Mouse (Mus musculus): ENCODE measurements at regions not wholly inside any gene's neighbourhood (a gene's known extent, or its start where the extent isn't known, plus 50 kb on each side); places are given as distances from the start of the nearest gene placed in this dataset.

DNA sequence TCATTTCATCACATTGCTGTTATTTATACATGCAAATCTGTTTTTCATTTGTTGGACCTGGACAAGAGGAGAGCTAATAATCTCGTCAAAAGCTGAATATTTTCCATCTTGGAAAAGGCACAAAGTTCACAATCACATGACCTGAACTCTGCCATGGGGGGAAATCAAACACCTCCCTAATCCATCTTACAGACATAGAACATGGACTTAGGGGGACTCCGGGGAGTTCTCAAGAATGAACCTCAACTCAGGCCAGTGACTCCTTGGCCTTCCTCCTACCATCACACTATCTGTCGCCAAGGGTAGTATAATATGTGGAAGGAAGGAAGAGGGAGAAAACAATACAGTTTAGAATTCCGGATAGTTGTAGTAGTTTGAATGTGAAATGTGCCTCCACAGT lies 602.1 kb downstream of the Ebf1 start:
- no peak for DNase-seq (ENCODE audit: low spot score)
- 90% methylated on average over 4 of the region's 4 CpGs for WGBS
- H3K9me3 ChIP-seq (ENCODE audit: control insufficient read depth, low read length) = no peaks in the 10 kb centered on the region
- no peaks in the 10 kb centered on the region for H3K4me1 ChIP-seq (replicated peaks; ENCODE audit: control insufficient read depth, insufficient read depth, low read length)
- H3K4me3 ChIP-seq (replicated peaks; ENCODE audit: low read length) = no peak overlapping the region
- H3K36me3 ChIP-seq (replicated peaks; ENCODE audit: control insufficient read depth, insufficient read depth) = no peaks in the 10 kb centered on the region
- no peaks in the 10 kb centered on the region for H3K27me3 ChIP-seq (ENCODE audit: control insufficient read depth, insufficient read depth, low read length)
- no peak overlapping the region for H3K9ac ChIP-seq
- no peak overlapping the region for H3K4me2 ChIP-seq (replicated peaks)
- no peak for ATAC-seq (ENCODE audit: low FRiP score)
- no peak overlapping the region for H3K27ac ChIP-seq

DNA sequence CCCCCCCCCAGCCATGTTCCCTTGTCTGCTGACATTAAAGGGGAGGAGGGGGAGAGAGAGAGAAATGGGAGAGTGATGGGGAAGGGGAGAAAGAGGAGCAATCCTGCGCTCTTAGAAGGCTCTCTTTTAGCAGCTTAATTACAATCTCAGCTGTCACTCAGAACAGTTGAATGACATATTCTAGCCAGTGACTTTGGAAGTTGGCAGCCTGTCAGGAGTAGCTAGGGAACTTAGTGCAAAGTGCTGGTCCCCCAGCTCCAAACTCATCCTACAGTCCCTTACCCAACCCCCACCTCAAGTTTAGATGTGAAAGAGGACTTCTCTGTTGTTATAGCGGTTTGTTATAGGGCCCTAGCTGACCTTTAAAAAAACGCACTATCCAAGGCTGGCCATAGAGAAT lies 604.9 kb downstream of the Ebf1 start:
- H3K27ac ChIP-seq = no peak overlapping the region
- WGBS = 61% methylated on average over 3 of the region's 3 CpGs
- ATAC-seq (ENCODE audit: low FRiP score) (no peak), DNase-seq (ENCODE audit: low spot score) (no peak)
- no peaks in the 10 kb centered on the region for H3K36me3 ChIP-seq (replicated peaks; ENCODE audit: control insufficient read depth, insufficient read depth)
- no peaks in the 10 kb centered on the region for H3K27me3 ChIP-seq (ENCODE audit: control insufficient read depth, insufficient read depth, low read length)
- no peak overlapping the region for H3K4me3 ChIP-seq (replicated peaks; ENCODE audit: low read length)
- no peak overlapping the region for H3K4me2 ChIP-seq (replicated peaks)
- no peak overlapping the region for H3K9ac ChIP-seq
- no peaks in the 10 kb centered on the region for H3K4me1 ChIP-seq (replicated peaks; ENCODE audit: control insufficient read depth, insufficient read depth, low read length)
- no peaks in the 10 kb centered on the region for H3K9me3 ChIP-seq (ENCODE audit: control insufficient read depth, low read length)

DNA sequence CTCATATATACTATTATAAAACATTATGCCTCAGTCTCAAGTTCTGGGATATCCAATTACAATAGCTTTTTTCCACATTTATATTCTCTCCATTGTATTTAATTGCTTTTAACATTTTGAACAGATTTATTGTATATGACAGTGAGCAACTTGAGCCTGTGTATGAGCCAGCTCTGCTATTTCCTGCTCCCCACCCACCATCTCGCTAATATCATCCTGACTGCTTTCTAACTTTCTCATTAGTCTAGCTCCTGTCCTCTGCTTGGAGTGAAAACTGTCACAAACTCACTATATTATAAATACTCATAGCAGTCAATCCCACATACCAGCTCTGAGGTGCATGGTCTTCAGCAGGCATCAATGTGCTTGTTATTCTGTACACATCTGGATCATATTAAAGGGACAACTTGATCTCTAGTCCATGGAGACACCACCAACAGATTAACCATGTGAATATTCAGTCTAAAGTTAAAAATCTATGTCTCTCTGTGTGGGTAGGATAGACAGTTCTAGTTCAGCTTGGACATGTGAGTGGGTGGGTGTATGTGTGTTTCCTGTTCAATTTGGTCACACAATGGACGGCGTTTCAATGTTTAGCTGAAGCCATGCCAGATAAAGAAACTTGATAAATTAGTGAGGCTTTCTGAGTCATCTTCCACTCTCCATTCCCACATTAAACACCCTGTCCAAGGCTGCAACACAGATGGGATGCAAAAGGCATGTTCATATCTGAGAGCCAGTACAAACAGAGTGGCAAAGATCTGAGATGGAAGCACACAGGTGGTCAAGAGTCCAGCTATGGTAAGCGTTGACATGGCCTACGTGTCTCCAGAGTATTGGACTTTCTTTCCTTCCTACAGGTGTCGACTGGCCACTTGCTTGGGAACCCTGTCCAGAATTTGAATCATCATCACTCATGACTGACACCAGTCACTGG lies 616.1 kb upstream of the Clint1 start:
- ATAC-seq (ENCODE audit: low FRiP score) (no peak), DNase-seq (ENCODE audit: low spot score) (no peak)
- no peaks in the 10 kb centered on the region for H3K36me3 ChIP-seq (replicated peaks; ENCODE audit: control insufficient read depth, insufficient read depth)
- H3K9ac ChIP-seq = no peak overlapping the region
- H3K27me3 ChIP-seq (ENCODE audit: control insufficient read depth, insufficient read depth, low read length) = no peaks in the 10 kb centered on the region
- peaks cover 8% of the 10 kb centered on the region; the same call in 1 of the 2 replicates for H3K4me1 ChIP-seq (replicated peaks; ENCODE audit: control insufficient read depth, insufficient read depth, low read length)
- no peak overlapping the region for H3K27ac ChIP-seq
- 96% methylated on average over 6 of the region's 6 CpGs for WGBS
- no peak overlapping the region for H3K4me2 ChIP-seq (replicated peaks)
- no peaks in the 10 kb centered on the region for H3K9me3 ChIP-seq (ENCODE audit: control insufficient read depth, low read length)
- H3K4me3 ChIP-seq (replicated peaks; ENCODE audit: low read length) = no peak overlapping the region

DNA sequence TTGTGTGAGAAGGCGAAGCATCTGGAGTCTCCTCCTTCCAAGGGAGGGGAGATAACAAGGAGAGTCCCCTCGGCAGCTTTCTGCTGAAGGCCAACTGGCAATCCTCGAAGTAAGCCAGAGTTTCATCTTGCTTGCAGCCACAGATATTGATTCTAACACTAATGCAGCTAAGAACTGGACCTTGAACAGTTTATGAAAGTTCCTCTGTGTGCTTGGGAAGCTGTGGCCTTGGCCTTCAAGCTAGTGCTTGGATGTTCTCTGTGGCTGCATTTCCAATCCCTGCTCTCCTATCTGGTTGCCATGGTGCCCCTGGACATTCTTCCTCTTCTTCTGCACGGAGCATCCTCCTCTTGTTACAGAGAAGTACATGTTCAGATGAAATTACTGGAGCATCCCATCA lies 614.8 kb upstream of the Clint1 start:
- WGBS = 69% methylated on average over 4 of the region's 4 CpGs
- no peak for DNase-seq (ENCODE audit: low spot score)
- H3K27ac ChIP-seq = no peak overlapping the region

DNA sequence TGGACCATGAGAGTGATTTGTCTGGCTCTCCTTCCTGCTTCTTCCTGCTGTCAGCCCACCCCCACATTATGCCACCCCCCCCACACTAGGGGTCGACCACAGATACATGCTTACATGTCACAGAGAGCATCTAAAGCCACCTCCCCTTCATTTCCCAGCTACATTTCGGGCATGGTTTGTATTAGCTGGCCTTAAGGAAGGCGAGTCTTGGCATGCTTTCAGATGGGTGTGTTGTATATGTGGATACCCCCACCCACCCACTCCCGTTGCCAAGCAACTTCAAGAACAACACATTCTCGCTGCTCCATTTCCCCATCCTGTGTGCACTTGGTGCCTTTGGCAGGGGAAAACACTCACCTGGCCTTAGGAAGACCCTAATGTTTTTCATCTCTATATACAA lies 612.8 kb upstream of the Clint1 start:
- no peak overlapping the region for H3K9ac ChIP-seq
- DNase-seq (ENCODE audit: low spot score) (no peak), ATAC-seq (ENCODE audit: low FRiP score) (no peak)
- H3K4me3 ChIP-seq (replicated peaks; ENCODE audit: low read length) = no peak overlapping the region
- H3K4me1 ChIP-seq (replicated peaks; ENCODE audit: control insufficient read depth, insufficient read depth, low read length) = peaks cover 8% of the 10 kb centered on the region; the same call in 1 of the 2 replicates
- H3K27ac ChIP-seq = no peak overlapping the region
- no peak overlapping the region for H3K4me2 ChIP-seq (replicated peaks)
- 76% methylated on average over 5 of the region's 5 CpGs for WGBS
- H3K36me3 ChIP-seq (replicated peaks; ENCODE audit: control insufficient read depth, insufficient read depth) = no peaks in the 10 kb centered on the region
- H3K9me3 ChIP-seq (ENCODE audit: control insufficient read depth, low read length) = no peaks in the 10 kb centered on the region
- H3K27me3 ChIP-seq (ENCODE audit: control insufficient read depth, insufficient read depth, low read length) = no peaks in the 10 kb centered on the region

More for the DNA sequence above, 614.8 kb upstream of the Clint1 start:
- ATAC-seq (ENCODE audit: low FRiP score) = no peak
- no peak overlapping the region for H3K9ac ChIP-seq
- H3K4me2 ChIP-seq (replicated peaks) = no peak overlapping the region
- peaks cover 8% of the 10 kb centered on the region; the same call in 1 of the 2 replicates for H3K4me1 ChIP-seq (replicated peaks; ENCODE audit: control insufficient read depth, insufficient read depth, low read length)
- no peaks in the 10 kb centered on the region for H3K9me3 ChIP-seq (ENCODE audit: control insufficient read depth, low read length)
- H3K4me3 ChIP-seq (replicated peaks; ENCODE audit: low read length) = no peak overlapping the region
- H3K36me3 ChIP-seq (replicated peaks; ENCODE audit: control insufficient read depth, insufficient read depth) = no peaks in the 10 kb centered on the region
- H3K27me3 ChIP-seq (ENCODE audit: control insufficient read depth, insufficient read depth, low read length) = no peaks in the 10 kb centered on the region

DNA sequence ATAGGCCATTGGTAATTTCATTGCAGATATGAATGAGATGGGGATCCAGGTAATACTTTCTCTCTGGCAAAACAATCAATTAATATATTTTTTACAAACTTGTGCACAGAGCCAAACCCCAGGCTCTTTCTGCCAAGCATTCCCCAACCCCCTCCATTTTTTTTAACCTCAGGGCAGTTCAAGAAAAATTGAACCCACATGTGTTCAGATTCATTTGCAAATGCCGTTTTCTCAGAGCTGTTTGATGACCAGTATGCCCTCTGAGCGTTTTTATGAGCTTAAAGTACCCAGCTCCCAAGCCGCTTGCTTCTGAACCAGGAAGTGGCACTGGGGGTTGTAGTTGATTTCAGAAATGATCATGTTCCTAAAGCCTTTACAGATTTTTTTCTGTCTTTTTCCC lies 611.4 kb upstream of the Clint1 start:
- Histone ChIP-seq H3K27ac (no peak overlapping the region), H3K4me1 (replicated peaks; ENCODE audit: control insufficient read depth, insufficient read depth, low read length) (peaks cover 8% of the 10 kb centered on the region; the same call in 1 of the 2 replicates), H3K4me2 (replicated peaks) (no peak overlapping the region), H3K9ac (no peak overlapping the region), H3K36me3 (replicated peaks; ENCODE audit: control insufficient read depth, insufficient read depth) (no peaks in the 10 kb centered on the region), H3K27me3 (ENCODE audit: control insufficient read depth, insufficient read depth, low read length) (no peaks in the 10 kb centered on the region), H3K9me3 (ENCODE audit: control insufficient read depth, low read length) (no peaks in the 10 kb centered on the region), H3K4me3 (replicated peaks; ENCODE audit: low read length) (no peak overlapping the region)
- DNase-seq (ENCODE audit: low spot score) (no peak), ATAC-seq (ENCODE audit: low FRiP score) (no peak)
- 67% methylated on average over 3 of the region's 3 CpGs for WGBS

DNA sequence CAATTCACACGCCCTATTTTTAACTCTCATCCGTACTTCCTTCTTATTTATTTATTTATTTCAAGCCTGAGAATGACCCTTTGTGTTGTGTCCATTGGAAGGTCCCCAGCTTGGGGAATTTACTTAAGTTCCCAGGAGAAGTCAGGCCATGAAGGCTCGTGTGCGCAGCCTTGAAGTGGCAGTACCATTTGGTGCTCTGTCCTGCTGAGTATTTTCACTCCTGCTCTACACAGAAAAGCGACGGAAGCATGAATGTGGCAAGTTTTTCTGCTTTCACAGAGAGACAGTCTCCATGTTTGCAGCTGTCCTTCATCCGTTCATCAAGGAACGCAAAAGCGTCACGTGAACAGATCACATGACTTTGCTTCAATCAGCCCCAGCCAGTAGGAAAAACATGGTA lies 610.2 kb upstream of the Clint1 start:
- WGBS = 82% methylated on average over 10 of the region's 10 CpGs
- DNase-seq (ENCODE audit: low spot score) = no peak
- ATAC-seq (ENCODE audit: low FRiP score) = no peak
- no peaks in the 10 kb centered on the region for H3K27me3 ChIP-seq (ENCODE audit: control insufficient read depth, insufficient read depth, low read length)
- H3K4me3 ChIP-seq (replicated peaks; ENCODE audit: low read length) = no peak overlapping the region
- no peak overlapping the region for H3K9ac ChIP-seq
- H3K4me1 ChIP-seq (replicated peaks; ENCODE audit: control insufficient read depth, insufficient read depth, low read length) = peaks cover 8% of the 10 kb centered on the region; the same call in 1 of the 2 replicates
- no peak overlapping the region for H3K4me2 ChIP-seq (replicated peaks)
- no peaks in the 10 kb centered on the region for H3K9me3 ChIP-seq (ENCODE audit: control insufficient read depth, low read length)
- H3K27ac ChIP-seq = no peak overlapping the region
- H3K36me3 ChIP-seq (replicated peaks; ENCODE audit: control insufficient read depth, insufficient read depth) = no peaks in the 10 kb centered on the region

DNA sequence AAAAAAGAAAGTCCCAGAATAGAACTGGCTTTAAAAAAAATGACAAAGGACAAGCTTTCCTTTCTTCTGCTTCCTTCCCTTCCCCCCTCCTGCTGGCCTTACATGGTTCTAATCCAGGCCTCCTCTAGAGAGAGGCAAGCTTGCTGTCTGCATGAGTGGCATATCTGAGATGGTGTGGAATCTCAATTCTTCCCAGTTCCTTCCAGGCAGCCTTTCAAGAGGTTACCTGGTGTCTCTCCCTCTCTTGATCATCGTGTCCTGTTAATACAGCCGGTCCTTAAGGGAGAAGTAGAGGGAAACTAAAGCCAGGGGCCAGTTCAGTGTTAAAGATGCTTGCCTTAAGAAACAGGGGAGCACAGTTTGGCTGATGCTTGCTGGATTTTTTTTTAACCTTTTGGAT lies 607.1 kb upstream of the Clint1 start:
- H3K9me3 ChIP-seq (ENCODE audit: control insufficient read depth, low read length) = no peaks in the 10 kb centered on the region
- 83% methylated on average over 2 of the region's 2 CpGs for WGBS

DNA sequence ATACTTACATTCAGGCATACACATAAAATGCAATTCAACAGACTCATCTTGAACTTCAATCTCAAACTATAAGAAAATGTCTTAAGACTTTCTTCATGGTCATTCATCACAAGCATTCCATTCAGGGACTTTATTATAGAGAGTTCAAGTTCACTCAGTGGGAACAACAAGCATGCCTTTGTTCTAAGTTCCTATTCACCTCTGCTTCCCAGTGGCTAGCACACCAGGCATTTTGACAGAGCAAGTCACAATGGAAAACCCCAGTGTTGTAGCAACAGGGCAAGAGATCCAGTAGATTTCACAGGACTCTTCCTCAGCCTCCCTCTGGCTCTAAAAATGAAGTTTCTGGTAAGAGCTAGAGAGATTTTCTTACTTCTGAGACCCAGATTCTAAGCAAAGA lies 595.8 kb upstream of the Clint1 start:
- no peaks in the 10 kb centered on the region for H3K36me3 ChIP-seq (replicated peaks; ENCODE audit: control insufficient read depth, insufficient read depth)
- no peak overlapping the region for H3K4me2 ChIP-seq (replicated peaks)
- H3K4me3 ChIP-seq (replicated peaks; ENCODE audit: low read length) = no peak overlapping the region
- H3K9ac ChIP-seq = no peak overlapping the region
- H3K9me3 ChIP-seq (ENCODE audit: control insufficient read depth, low read length) = no peaks in the 10 kb centered on the region
- no peak overlapping the region for H3K27ac ChIP-seq
- H3K4me1 ChIP-seq (replicated peaks; ENCODE audit: control insufficient read depth, insufficient read depth, low read length) = no peaks in the 10 kb centered on the region
- H3K27me3 ChIP-seq (ENCODE audit: control insufficient read depth, insufficient read depth, low read length) = no peaks in the 10 kb centered on the region
- DNase-seq (ENCODE audit: low spot score) (no peak), ATAC-seq (ENCODE audit: low FRiP score) (no peak)

More for the DNA sequence above, 607.1 kb upstream of the Clint1 start:
- H3K36me3 ChIP-seq (replicated peaks; ENCODE audit: control insufficient read depth, insufficient read depth) = no peaks in the 10 kb centered on the region
- no peak for DNase-seq (ENCODE audit: low spot score)
- no peak overlapping the region for H3K9ac ChIP-seq
- peaks cover 4% of the 10 kb centered on the region; the same call in 1 of the 2 replicates for H3K4me1 ChIP-seq (replicated peaks; ENCODE audit: control insufficient read depth, insufficient read depth, low read length)
- H3K4me3 ChIP-seq (replicated peaks; ENCODE audit: low read length) = no peak overlapping the region
- no peak overlapping the region for H3K4me2 ChIP-seq (replicated peaks)
- H3K27me3 ChIP-seq (ENCODE audit: control insufficient read depth, insufficient read depth, low read length) = no peaks in the 10 kb centered on the region
- ATAC-seq (ENCODE audit: low FRiP score) = no peak
- H3K27ac ChIP-seq = no peak overlapping the region

Measured in hindbrain, embryonic 14.5 days (tissue).